Mouse (Mus musculus) midbrain, embryonic 14.5 days (tissue): ENCODE measurements around the gene Slc6a6. TPM values are rescaled to one million over a fixed set of nuclear protein-coding genes. Genes with fewer than 3 reads are reported as not detected.

Experiments used
- ATAC-seq: fragments of 200-750 bp; cut with Nextera tagmentation; 2 replicates; pipeline ENCODE4 v1.8.0; 2017; ENCODE audit warnings: moderate number of reproducible peaks, moderate library complexity; ENCODE audit not compliant: low FRiP score, low TSS enrichment
- DNase-seq: peaks from one replicate; pipeline ENCODE4 v3.0.0-alpha.2; 2015
- H3K27ac ChIP-seq: fragments of 300-500 bp; sonication (generic); replicated peaks from 2 replicates; pipeline ENCODE4 v1.5.1; 2014; ENCODE audit warnings: mild to moderate bottlenecking, low read depth, low read length, moderate library complexity
- H3K27me3 ChIP-seq: fragments of 300-500 bp; sonication (generic); 2 replicates; pipeline ENCODE4 v1.6.1; 2014; ENCODE audit warnings: low read length, control low read depth, mixed read lengths; ENCODE audit not compliant: control insufficient read depth, insufficient read depth
- H3K36me3 ChIP-seq: fragments of 300-500 bp; sonication (generic); 2 replicates; pipeline ENCODE4 v1.6.1; 2014; ENCODE audit warnings: low read length, control low read depth; ENCODE audit not compliant: control insufficient read depth, insufficient read depth
- H3K4me1 ChIP-seq: fragments of 300-500 bp; sonication (generic); 2 replicates; pipeline ENCODE4 v1.6.1; 2014; ENCODE audit warnings: mild to moderate bottlenecking, antibody characterized with exemption, low read length, control low read depth; ENCODE audit not compliant: control insufficient read depth, insufficient read depth
- H3K4me2 ChIP-seq: fragments of 300-500 bp; sonication (generic); 2 replicates; pipeline ENCODE4 v1.6.1; 2014; ENCODE audit warnings: mild to moderate bottlenecking, low read length, moderate library complexity
- H3K4me3 ChIP-seq: fragments of 300-500 bp; sonication (generic); replicated peaks from 2 replicates; pipeline ENCODE4 v1.5.1; 2014; ENCODE audit warnings: low read depth, low read length
- H3K9ac ChIP-seq: fragments of 300-500 bp; sonication (generic); replicated peaks from 2 replicates; pipeline ENCODE4 v1.6.1; 2014; ENCODE audit warnings: mild to moderate bottlenecking, low read length, moderate library complexity
- H3K9me3 ChIP-seq: fragments of 300-500 bp; sonication (generic); 2 replicates; pipeline ENCODE4 v1.6.1; 2016; ENCODE audit warnings: low read length, control low read depth, mixed read lengths; ENCODE audit not compliant: control insufficient read depth
- WGBS: fragments of 180-500 bp; shearing (Covaris S2); extraction: QIAGEN DNeasy Blood & Tissue Kit; methylation state at CpG from one replicate; pipeline ENCODE4 v1.1.7; 2014; 5-methylcytosine and 5-hydroxymethylcytosine counted together
- polyA plus RNA-seq: library from polyadenylated mRNA; unstranded; fragments of >200 nt; fragmentation: Nextera tagmentation; extraction: Ambion mirVana; gene quantifications from 2 replicates; pipeline ENCODE4 v1.2.1, GENCODE M21; 2014

Slc6a6 gene
- polyA plus RNA-seq, 1 experiment from 2014 or later: 94.3 TPM

DNA sequence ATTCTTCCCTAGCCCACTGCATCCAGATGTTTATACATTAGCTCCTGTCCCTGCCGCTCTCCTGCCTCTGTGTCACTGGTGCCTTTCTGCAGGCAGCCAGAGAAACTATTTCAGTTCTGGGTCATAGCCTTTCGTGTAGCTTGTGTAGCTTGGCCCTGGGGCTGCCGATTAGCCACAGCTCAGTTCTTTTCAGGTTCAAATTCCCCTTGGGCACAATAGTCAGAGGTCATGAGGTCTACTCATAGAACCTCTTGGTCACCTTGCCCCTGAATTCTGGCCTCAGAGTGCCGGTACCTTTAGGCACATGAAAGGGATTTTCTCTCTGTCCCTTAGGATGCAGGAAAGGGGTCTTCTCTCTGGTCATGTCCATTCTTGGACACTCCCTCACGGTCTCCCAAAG lies 62.9 kb downstream of the Slc6a6 start:
- no peaks in the 10 kb centered on the region for H3K4me1 ChIP-seq
- H3K4me2 ChIP-seq: no peak overlapping the region
- H3K27ac ChIP-seq: no peak overlapping the region
- no peaks in the 10 kb centered on the region for H3K9me3 ChIP-seq
- H3K36me3 ChIP-seq: peaks cover 90% of the 10 kb centered on the region
- ATAC-seq: no peak
- 80% methylated on average over 5 of the region's 5 CpGs for WGBS
- no peaks in the 10 kb centered on the region for H3K27me3 ChIP-seq
- DNase-seq: no peak
- no peak overlapping the region for H3K4me3 ChIP-seq
- H3K9ac ChIP-seq: no peak overlapping the region

DNA sequence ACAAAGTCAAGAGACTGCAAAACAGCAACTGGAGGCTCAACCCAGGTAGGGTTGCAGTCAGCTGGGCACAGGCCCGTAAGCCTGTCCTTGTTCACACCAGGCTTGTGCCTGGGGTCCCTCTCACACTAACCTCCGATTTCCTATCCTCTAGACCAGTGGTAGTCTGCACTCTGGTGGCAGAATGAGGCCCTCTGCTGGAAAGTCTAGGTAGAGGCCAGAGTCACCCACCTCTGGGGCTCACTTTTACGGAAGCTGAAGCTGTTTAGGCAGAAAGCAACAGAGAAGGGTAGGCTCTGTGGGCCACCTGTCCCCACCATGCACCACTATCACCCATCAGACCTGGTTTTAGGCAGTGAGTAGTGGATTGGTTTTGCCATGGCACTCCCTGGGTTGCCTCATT lies 67.1 kb downstream of the Slc6a6 start:
- WGBS: 73% methylated on average over 3 of the region's 3 CpGs
- Histone ChIP-seq H3K27me3 (no peaks in the 10 kb centered on the region), H3K4me2 (no peak overlapping the region), H3K9ac (no peak overlapping the region), H3K4me3 (no peak overlapping the region), H3K27ac (no peak overlapping the region), H3K4me1 (no peaks in the 10 kb centered on the region), H3K36me3 (peaks cover 83% of the 10 kb centered on the region), H3K9me3 (no peaks in the 10 kb centered on the region)
- ATAC-seq: no peak
- no peak for DNase-seq

DNA sequence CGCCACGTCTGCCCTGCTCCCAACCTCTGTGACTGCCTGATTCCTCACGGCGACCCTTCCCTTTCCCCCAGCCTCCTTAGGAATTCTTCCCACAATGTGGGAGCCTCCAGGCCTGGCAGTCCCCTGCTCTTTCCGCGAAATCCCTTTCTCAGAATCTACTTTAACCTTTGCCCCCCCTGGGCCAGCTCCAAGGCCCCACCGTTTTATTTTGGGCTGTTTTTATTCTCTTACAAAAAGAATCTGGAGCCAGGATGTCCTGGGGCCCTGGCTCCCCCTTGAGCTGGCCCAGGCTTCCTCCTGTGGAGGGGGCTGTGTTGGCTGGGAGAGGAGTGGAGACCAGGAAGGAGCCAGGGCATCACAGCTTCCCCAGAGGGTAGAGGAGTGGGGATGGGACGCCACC lies 69.0 kb downstream of the Slc6a6 start:
- ATAC-seq (no peak), DNase-seq (no peak)
- peaks cover 85% of the 10 kb centered on the region for H3K36me3 ChIP-seq
- no peak overlapping the region for H3K9ac ChIP-seq
- WGBS: 48% methylated on average over 8 of the region's 8 CpGs
- no peaks in the 10 kb centered on the region for H3K9me3 ChIP-seq
- no peak overlapping the region for H3K4me2 ChIP-seq
- H3K4me3 ChIP-seq: no peak overlapping the region
- H3K27me3 ChIP-seq: no peaks in the 10 kb centered on the region
- no peaks in the 10 kb centered on the region for H3K4me1 ChIP-seq
- H3K27ac ChIP-seq: no peak overlapping the region

DNA sequence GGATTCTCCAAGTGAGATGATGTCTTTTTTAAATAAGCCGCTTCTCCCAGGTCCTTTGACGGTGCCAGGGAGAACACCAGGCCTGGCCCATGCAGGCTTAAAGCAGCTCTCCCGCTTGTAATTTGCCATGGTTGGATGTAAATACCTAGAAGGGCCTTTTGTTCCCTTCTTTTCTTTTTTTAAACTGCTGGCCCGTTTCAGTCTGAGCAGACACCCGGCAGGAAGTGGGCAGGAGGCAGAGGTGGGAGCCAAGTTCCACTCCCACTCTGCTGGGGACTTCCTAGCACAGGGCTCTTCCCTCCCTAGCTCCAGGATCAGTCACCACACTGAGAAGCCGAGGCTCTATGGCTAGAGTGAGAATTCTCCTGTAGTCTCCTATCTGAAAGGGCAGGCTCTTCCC lies 70.2 kb downstream of the Slc6a6 start:
- 25% methylated on average over 6 of the region's 6 CpGs for WGBS
- no peaks in the 10 kb centered on the region for H3K27me3 ChIP-seq
- H3K4me1 ChIP-seq: no peaks in the 10 kb centered on the region
- H3K36me3 ChIP-seq: peaks cover 78% of the 10 kb centered on the region
- H3K9me3 ChIP-seq: no peaks in the 10 kb centered on the region
- ATAC-seq: no peak
- H3K4me3 ChIP-seq: no peak overlapping the region
- H3K27ac ChIP-seq: peak overlapping the region; percentile 20; the same call in 1 of the 2 replicates
- no peak for DNase-seq
- H3K9ac ChIP-seq: no peak overlapping the region
- H3K4me2 ChIP-seq: no peak overlapping the region

DNA sequence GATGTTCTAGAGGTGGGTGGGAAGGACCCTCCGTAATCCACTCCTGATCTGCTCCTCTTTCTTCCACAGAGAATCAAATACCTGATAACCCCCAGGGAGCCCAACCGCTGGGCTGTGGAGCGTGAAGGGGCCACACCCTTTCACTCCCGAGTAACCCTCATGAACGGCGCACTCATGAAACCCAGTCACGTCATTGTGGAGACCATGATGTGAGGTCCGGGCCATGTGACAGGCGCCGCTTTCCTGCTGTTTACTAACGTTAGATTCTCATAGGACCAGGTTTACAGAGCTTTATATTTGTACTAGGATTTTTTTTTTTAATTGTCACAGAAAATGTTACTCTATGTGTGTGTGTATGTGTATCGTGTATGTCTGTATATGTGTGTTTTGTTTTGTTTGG lies 71.0 kb downstream of the Slc6a6 start:
- Histone ChIP-seq H3K4me1 (no peaks in the 10 kb centered on the region), H3K9me3 (no peaks in the 10 kb centered on the region), H3K27ac (no peak overlapping the region), H3K4me3 (no peak overlapping the region), H3K36me3 (peaks cover 81% of the 10 kb centered on the region), H3K27me3 (no peaks in the 10 kb centered on the region), H3K4me2 (no peak overlapping the region), H3K9ac (no peak overlapping the region)
- ATAC-seq (no peak), DNase-seq (no peak)
- 73% methylated on average over 12 of the region's 12 CpGs for WGBS

DNA sequence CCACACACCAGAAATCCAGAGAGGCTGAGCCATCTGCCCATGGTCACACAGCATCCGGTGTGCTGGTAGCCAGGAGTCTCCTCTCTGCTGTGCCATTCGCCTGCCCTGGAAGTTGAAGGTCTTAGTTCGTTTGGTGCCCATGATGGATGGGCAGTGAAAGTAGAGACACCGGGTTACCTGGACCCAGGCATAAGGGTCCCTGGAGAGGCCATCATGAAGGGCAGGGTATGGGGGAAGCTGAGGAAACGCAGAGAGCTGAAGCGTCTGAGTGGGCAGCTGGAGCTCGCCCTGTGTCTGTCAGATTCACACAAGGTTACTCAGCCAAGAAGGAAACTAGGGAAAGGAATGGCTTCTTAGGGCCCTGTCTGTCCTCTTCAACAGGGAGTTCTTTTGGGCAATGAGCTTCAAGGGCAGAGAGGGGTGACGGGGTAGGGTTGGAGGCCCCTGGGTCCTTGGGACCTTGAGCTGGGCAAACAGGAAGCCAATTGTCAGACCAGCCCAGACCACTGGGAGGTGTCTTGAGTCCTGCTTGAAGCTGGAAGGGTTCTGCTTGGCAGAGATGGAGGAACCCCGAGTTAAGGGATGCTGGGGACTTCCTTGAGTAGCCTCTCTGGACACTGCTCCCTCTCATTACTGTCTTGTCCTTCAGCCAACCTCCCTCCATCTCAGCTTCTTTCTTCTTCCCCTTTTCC lies 78.3 kb downstream of the Slc6a6 start:
- Histone ChIP-seq H3K4me3 (no peak overlapping the region), H3K9me3 (no peaks in the 10 kb centered on the region), H3K4me2 (no peak overlapping the region), H3K4me1 (no peaks in the 10 kb centered on the region), H3K27me3 (no peaks in the 10 kb centered on the region), H3K36me3 (peaks cover 30% of the 10 kb centered on the region), H3K9ac (no peak overlapping the region), H3K27ac (no peak overlapping the region)
- ATAC-seq (no peak), DNase-seq (no peak)
- 79% methylated on average over 9 of the region's 9 CpGs for WGBS

DNA sequence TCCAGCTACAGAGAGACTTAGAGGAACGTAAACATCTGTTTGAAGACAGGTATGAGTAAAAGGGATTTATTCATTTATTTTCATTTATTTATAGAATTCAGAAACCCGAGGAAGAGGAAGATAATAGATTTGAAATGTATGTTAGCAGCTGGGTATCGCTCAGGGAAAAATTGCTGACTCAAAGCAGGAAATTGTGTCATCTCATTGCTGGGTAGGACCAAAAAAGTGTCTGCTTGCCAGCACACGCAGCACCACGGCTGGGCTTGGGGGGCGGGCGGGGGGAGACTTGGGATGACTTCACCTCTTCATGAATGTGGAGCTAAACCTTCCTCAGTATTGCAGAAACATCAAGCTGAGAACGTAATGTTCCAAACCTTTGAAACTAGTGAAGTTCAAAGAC lies 83.7 kb downstream of the Slc6a6 start:
- Histone ChIP-seq H3K4me2 (no peak overlapping the region), H3K4me1 (no peaks in the 10 kb centered on the region), H3K27ac (no peak overlapping the region), H3K36me3 (peaks cover 5% of the 10 kb centered on the region; the same call in 1 of the 2 replicates), H3K4me3 (no peak overlapping the region), H3K9me3 (peaks cover 5% of the 10 kb centered on the region), H3K9ac (no peak overlapping the region), H3K27me3 (no peaks in the 10 kb centered on the region)
- ATAC-seq (no peak), DNase-seq (no peak)
- 88% methylated on average over 8 of the region's 8 CpGs for WGBS

DNA sequence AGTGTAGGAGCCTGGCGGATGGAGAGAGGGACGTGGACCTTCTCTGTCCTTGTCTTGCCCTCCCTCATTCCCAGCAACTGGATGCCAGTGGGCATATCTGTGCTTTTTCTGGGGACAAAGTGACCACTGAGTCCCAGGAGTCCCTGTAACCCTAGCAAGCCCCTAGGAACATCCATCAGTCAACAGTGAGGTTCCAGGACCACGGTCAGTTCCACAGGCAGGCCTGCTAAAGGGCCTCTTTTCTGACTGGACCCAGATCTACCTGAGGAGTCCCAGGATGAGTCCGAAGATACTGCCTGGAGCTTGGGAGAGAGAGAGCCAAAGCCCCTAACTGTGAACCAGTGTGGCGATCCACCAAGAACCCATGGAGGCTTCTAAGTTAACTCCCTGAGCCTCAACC lies 90.1 kb downstream of the Slc6a6 start:
- Histone ChIP-seq H3K4me3 (no peak overlapping the region), H3K4me2 (no peak overlapping the region), H3K4me1 (no peaks in the 10 kb centered on the region), H3K9me3 (peaks cover 5% of the 10 kb centered on the region), H3K36me3 (no peaks in the 10 kb centered on the region), H3K27me3 (no peaks in the 10 kb centered on the region), H3K27ac (no peak overlapping the region), H3K9ac (no peak overlapping the region)
- no peak for DNase-seq
- no peak for ATAC-seq
- WGBS: 74% methylated on average over 5 of the region's 5 CpGs

DNA sequence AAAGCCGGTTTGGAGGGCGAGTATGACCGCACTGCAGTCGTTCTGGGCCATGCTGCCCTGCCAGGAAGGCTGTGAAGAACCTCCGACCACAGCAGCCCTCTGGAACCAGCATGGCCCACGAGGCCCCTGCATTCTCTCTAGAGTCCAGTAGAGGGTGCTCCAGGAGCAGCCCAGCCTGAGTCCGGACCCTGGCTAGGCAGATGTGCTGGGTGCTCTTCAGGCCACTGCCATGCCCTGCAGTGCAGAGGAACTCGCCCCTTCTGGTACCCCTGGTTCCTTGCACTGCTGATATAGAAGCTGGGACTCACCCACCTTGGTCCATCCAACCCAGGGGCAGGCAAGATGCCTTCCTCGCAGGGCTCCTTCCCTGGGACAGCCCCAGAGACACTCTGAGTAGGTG lies 92.7 kb downstream of the Slc6a6 start:
- Histone ChIP-seq H3K9ac (no peak overlapping the region), H3K36me3 (no peaks in the 10 kb centered on the region), H3K9me3 (no peaks in the 10 kb centered on the region), H3K27ac (no peak overlapping the region), H3K4me1 (no peaks in the 10 kb centered on the region), H3K4me2 (no peak overlapping the region), H3K4me3 (no peak overlapping the region), H3K27me3 (no peaks in the 10 kb centered on the region)
- 15% methylated on average over 9 of the region's 9 CpGs for WGBS
- peak; percentile 87 for DNase-seq
- ATAC-seq: peak; percentile 75; the same call in 1 of the 2 replicates
